Mouse (Mus musculus) 3134 (cell line): ENCODE data around the gene Senp3.
"Not testable (repeated sequence)": the region's sequence is repeated elsewhere in the genome, so short reads cannot be mapped to it uniquely, and the experiment has no call there.

Experiments
- DNase-seq: peaks from one replicate; pipeline ENCODE4 v3.0.0-alpha.2; 2011; ENCODE audit warnings: low spot score; ENCODE audit not compliant: insufficient read length; ENCODE audit errors: extremely low read depth

Gene Senp3

DNA sequence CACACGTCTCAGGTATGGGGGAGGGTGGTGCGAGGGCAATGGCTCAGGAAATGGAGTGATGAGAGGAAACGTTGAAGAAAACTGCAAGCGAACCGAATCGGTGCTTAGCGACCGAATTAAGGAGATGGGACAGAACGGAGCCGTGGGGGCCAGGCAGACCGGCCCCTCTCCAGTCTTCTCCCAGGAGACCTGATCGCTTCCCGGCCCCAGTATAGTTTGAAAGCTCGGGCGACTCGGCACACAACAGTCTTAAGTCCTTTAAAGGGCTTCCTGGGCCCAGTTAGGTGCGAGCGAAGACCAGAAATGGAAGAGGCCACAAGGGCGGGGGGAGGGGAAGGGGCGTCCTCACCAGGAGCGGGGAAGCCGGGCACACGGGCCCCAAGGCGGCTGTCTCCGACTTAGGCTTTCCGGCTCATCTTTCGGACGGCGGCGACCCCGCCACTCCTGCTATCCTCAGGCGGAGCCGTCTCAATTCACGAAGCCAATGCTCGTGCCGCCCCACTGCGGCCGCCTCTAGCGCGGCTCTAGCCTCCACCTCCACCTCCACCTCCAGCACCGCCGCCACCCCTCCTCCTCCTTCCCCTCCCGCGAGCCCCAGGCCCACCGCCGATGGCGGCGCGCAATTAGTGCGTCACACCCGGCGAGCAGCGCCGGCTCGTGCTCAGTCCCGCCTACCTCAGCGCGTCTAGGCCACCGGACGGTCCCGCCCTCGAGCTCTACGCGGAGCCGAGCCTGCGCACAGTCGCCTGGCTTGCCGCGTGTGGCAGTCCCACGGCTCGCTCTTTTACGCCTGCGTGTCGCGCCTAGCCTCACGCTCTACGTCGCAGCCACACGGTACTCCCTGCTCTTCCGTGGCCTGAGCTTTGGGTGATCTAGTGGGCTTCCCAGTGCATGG is at the start of gene Senp3:
Gene Senp3 (minus strand): TSS at position 771 of the 895 bp plus-strand sequence.
- peak; percentile 97 for DNase-seq

DNA sequence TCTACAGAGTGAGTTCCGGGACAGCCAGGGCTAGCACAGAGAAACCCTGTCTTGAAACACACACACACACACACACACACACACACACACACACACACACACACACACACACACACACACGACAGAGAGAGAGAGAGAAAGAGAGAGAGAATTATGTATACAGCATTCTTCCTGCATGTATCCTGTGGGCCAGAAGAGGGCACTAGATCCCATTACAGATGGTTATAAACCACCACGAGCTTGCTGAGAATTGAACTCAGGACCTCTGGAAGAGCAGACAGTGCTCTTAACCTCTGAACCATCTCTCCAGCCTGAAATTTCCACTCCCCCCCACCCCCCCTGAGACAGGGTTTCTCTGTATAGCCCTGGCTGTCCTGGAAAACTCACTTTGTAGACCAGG is 49.5 kb upstream of the Senp3 start:
- DNase-seq, result not testable (repeated sequence)

DNA sequence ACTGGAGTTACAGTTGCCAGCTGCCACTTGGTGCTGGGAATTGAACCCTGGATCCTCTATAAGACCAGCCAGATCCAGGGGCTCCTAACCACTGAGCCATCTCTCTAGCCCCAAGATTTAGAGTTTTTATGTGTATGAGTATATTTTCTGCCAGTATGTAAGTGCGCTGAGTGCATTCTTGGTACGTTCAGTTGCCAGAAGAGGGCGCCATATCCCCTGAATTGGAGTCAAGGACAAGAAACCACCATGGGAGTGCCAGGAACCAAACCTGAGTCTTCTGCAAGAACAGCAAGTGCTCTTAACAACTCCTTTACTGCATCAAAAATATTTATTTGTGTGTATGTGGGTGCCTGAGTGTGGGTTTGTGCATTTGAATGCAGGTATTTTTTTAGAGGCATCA is 47.2 kb upstream of the Senp3 start:
- peak; percentile 44 for DNase-seq

DNA sequence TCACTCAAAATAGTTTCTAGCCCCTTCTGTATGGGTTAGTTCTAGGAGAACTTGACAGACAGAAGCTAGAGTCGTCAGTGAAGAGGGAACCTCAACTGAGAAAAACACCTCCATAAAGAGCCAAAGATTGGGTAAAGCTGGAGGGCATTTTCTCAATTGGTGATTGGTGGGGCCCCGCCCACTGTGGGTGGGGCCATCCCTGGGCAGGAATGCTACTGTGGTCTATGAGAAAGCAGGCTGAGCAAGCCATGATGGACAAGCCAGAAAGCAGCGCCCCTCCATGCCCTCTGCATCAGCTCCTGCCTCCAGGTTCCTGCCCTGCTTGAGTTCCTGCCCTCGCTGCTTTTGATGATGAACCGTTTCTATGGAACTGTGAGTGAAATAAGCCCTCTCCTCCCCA is 44.1 kb upstream of the Senp3 start:
- DNase-seq, result peak; percentile 63

DNA sequence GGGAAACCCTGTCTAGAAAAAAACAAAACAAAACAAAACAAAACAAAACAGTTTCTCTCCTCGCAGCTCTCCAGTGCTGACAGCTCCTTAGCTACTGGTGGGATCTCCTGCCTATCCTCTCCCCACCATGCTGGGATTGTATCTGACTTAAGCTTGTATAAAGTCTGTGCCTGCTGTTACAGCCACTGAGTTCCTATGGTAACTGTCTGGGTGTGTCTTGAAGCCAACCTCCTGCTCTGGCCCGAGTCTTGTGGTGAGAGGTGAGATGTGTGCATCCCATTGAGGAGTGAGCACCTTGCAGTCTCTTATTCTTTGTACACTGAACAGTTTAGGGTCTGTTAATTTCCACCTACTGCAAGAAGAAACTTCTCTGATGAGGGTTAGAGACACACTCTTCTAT is 41.2 kb upstream of the Senp3 start:
- DNase-seq, result no peak

DNA sequence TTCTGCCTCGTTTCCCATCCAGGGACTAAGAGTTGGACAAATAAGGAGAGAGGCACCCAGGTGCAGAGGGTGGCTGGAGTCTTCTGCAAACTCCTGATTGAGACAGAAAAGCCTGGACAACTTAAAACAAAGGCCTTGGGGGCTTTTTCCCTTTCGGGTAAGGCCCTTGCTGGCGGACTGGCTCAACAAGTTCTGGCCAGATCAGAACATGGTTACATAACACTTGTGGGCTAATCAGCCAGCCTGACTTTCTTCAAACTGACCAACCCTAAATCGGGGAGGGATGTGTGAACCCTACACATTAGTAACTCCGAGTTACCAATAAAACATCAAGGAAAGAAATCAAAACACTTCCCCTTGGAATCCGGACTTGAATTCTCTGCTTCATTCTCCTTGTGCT is 39.0 kb upstream of the Senp3 start:
- no peak for DNase-seq

DNA sequence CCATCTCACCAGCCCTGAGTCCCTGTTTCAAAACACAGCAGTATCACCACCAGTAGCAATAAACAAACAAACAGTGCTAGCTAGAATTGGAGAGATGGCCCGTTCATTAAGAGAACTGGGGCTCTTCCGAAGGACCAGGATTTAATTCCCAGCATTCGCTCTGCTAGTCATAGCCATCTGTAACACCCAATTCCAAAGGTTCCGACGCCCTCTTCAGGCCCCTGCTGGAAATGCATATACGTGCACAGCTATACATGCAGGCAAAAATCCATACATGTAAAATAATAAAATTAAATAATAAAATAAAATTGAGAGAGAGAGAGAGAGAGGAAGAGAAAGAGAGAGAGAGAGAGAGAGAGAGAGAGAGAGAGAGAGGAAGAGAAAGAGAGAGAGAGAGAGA is 37.5 kb upstream of the Senp3 start:
- no peak for DNase-seq

DNA sequence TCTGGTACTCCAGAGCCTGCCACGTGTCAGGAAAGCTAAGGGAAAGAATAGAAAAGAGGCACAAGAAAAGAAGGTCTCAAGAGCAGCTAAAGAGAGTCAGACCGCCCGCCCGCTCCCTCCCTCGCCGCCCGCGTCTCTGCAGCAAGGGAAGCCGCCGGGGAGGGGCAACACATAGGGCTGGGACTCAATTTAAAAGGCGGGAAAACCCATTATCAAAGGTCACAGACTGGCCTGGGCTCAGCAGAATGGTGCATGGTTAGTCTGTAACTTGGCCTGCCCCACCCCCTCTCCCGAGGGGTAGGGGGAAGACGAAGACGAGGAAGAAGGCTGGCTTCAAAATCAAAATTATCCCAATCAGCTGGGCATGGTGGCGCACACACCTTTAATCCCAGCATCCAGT is 36.8 kb upstream of the Senp3 start:
- no peak for DNase-seq

DNA sequence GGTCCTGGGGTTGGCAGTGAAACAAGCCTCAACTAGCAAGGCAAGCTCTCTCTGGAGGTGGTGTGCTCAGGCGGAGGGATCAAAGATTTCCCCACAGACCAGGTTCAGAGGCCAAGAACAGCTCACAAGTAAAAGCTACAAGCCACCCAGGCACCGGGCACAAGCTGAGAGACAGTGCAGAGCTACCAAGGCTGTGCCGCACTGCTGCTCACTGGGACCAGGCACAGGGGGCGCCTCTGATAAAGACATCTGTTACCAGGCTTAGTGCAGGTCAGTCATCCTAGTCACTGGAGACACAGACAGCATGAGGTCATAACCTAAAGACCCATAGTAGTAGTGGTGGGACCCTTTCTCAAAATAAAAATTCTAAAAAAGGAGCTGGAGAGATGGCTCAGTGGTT is 35.1 kb upstream of the Senp3 start:
- DNase-seq, result no peak

DNA sequence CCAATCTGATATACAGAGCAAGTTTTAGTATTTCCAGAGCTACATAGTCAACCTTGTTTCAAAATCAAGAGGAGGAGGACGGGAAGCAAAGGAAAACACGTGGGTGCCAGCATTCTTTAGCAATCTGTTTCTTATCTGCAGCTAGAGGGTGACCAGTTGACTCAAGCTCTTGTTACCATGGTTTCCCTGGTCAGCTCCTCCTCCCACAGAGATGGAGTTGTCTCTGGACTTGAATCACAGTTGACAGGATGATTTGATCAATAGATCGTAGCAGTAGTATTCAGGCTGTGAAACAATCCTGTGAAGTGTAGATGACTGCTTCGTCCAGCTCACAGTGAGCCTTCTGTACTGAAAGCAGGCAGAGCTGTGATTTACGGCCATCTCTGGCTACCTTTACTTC is 34.0 kb upstream of the Senp3 start:
- no peak for DNase-seq

DNA sequence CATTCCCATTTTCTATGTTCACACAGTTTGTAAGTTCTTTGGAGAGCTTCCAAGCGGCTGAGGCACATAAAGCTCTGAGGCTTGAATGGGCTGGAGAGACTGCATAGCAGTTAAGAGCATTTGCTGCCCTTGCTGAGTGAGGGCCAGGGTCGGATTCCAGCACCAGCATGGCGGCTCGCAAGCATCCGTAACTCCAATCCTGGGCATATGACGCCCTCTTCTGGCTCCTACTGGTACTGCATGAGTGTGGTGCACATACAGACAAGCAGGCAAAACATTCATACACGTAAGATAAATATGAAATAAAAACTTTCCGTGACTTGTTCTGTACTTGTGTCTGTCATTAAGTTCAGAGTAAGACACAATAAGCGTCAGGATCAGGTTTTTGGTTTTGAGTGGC is 33.6 kb upstream of the Senp3 start:
- peak; percentile 43 for DNase-seq

DNA sequence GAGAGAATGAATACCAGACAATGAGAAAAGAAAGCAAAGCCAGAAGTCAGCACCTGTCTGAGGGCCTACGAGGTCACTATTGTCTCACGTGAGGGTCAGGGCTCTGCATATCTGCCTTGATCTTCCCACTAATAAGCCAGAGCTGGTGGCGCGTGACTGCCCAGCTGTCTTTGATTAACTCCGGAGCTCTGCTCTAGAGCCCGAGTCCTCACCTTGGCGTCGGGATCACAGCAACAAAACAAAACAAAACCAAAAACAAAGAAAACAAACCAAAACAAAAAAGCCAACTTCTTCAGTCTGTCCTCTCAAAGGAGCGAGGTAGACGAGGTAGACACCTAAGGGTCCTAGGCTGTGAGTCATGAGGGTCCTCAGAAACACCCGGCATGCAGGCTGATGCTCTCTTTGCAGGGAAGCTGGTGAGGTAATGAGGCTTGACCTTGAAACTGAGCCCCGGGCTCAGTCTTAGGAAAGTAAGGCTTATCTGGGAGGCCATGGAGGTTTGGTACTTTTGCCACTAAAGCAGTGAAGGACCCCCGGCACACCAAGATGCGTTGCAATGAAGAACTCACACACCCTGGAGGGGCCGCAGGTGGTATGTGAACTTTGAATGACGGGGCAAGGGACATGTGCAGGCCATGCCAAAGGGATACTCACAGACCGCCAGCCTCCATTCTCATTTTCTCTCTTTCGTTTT is 32.9 kb upstream of the Senp3 start:
- DNase-seq, result no peak

DNA sequence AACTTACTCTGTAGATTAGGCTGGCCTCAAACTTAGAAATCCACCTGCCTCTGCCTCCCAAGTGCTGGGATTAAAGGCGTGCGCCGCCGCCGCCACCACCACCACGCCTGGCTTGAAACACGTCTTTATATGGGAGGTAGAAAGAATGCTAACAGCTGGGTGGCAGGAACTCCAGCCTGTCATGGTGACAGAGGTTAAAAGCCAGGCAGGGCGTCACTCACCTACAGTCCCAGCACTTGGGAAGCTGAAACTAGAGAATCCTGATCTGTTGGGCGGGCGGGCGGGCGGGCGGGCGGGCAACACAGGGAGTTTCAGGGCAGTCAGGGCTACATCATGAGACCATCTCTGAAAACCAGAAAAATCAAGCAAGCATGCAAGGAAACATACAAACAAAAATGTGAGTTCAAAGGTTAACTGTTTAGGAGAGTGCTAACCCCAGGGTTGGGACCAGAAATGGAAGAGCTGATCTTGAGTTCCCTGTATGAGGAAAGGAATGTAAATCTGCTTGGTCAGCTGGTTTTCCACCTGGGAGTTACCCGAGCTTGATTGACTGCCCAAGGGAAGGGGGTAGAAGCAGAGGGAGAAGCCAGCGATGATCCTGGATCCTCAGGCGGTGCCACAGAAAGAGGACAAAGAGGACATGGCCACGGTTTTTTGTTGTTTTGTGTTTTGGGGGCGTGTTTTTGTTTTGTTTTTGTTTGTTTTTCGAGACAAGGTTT is 31.2 kb upstream of the Senp3 start:
- DNase-seq, result no peak

DNA sequence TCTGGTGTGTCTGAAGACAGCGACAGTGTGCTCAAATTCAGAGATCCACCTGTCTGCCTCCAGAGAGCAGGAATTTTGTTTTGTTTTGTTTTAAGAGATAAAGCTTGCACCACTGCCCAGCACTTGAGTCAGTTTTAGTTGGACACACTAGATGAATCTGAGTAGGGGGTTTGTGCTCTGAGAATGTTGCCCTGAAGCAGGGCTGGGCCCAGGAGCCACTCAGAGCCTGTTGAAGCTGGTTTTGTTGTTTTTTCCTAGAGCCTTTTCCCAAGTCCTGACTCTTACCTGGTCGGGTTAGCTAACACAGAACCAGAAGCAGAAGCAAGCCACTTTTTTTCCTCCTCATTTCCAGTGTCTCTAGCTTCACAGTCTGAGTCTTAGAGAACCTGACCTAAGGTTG is 29.2 kb upstream of the Senp3 start:
- no peak for DNase-seq

DNA sequence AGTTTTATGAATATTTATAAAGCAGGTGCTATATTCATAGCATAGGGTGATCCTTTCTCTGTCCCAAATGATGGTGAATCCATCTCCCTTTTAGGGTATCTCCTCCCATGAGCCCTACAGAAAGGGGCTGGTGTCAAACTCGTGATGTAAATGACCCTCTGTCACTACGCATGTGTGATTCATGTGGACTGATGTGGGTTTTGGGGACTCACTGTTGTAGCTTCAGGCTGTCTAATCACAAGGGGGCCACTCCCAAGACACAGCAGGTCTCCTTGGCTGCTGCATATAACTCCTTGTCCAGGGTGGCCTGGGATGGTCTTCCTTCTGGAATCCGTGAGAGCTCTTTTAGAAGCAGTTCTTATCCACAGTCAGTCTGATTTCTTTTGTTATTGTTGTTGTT is 28.6 kb upstream of the Senp3 start:
- no peak for DNase-seq

DNA sequence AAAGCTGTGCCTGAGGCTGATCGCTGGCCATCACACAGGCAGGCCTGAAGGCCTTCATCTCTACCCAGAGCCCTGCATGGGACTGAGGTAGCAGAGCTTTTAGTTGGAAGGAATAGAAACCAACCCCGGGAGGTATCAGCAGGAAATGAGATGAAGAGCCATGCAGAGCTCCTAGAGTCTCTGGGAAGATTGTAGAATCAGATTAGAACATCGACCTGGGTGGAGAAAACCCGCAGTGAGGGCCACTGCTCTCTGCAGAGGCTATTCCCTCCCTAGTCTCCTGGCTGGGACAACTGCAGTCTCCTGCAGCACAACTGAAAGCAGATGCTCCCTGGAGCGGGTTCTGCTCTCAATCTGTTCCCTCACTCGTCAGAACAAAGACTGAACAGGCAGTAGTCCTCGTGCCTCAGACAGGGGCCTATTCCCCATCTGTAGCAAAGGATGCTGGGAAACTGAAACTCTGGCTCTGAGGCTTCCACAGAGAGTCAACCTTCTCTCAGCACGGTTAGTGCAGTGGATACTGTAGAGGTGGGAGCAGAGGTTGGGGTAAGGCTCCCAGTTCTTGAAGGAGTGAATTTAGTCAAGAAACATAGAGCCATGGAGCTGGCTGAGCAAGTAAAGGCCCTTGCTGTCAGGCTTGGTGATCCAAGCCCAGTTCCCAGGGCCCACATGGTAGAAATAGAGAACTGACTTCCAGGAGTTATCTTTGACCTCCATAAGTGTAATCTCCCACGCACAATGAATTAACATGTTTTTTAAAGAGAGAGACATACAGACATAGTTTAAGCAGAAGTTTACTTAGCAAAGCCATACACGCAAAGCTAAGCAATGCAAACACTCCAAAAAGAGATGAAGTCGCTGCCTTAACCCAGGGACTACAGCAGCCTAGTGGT is 27.9 kb upstream of the Senp3 start:
- DNase-seq, result no peak

DNA sequence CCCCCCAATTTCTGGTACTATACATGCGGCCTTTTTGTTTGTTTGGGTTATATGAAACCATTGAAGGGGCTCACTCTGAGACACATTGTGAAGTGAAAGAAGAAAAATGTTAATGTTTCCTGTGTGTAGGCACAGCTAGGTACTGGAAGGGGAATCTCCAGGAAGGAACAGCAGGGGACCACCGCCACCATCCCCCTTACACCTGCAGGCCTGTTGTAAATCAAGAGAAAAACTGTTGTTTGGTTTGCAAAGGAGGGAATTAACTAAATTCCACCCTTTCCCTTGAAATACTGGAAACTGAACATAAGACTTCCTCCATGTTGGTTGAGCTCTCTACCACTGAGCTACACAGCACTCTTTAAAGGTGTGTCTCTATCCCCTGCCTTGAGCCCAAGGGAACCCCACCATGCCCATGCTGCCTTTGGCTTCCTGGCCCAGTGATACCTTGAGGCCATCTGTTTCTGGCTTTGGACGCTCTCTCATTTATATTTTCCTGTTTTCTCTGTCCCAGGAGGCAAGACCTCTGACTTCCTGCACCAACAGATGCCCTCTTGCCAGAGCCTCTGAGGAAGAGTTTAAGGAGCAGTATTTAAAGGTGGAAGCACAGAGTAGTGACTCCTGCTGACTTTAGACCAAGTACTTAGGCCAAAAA is 26.9 kb upstream of the Senp3 start:
- DNase-seq, result no peak

DNA sequence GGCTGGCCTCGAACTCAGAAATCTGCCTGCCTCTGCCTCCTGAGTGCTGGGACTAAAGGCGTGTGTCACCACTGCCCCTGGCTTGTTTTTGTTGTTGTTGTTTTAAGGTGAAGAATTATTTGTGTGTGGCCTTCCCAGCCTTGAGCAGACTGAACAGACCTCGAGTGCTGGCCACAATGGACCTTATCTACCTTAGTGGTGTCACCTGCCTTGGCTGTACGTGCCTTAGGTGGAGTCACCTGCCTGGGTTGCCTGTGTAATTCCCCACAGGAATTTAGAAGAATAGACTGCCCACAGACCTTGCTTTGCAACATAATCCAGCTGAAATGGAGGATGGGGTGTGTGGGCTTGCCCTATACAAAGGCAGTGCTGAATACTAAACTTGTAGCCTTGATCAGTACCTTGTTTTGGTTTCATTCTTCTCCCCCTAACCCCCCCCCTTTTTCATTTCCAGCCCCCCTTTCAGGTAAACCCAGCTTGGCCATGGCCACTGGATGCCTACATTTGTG is 26.0 kb upstream of the Senp3 start:
- DNase-seq, result no peak

DNA sequence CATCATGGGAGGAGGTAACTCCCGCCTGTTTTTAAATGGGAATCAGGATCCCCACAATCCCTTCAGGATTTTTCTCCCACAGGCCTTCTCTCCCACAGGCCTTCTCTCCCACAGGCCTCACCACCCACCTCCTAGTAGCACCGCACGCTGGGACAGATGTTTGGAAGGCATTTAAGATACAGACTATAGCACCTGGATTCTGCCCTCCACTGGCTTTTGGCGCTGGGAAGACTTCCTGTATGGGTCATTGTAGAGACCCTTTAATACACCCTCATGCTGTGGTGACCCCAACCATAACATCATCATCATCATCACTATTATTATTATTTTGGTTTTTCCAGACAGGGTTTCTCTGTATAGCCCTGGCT is 25.6 kb upstream of the Senp3 start:
- no peak for DNase-seq
